Mouse (Mus musculus) embryonic facial prominence, embryonic 12.5 days (tissue): ENCODE results near the gene Pdzrn3. TPM values are rescaled to one million over a fixed set of nuclear protein-coding genes. Genes with fewer than 3 reads are reported as not detected.

Experiments used
- ATAC-seq: fragments of 200-750 bp; cut with Nextera tagmentation; 2 replicates; pipeline ENCODE4 v1.8.0; 2017; ENCODE audit not compliant: insufficient number of reproducible peaks, insufficient read depth, low FRiP score, low TSS enrichment
- H3K27ac ChIP-seq: fragments of 300-500 bp; sonication (generic); 2 replicates; pipeline ENCODE4 v1.5.1; 2016; ENCODE audit warnings: mild to moderate bottlenecking
- H3K27me3 ChIP-seq: fragments of 300-500 bp; sonication (generic); 2 replicates; pipeline ENCODE4 v1.6.1; 2016; ENCODE audit warnings: mild to moderate bottlenecking, moderate library complexity
- H3K36me3 ChIP-seq: fragments of 300-500 bp; sonication (generic); 2 replicates; pipeline ENCODE4 v1.6.1; 2016; ENCODE audit warnings: mild to moderate bottlenecking
- H3K4me1 ChIP-seq: fragments of 300-500 bp; sonication (generic); 2 replicates; pipeline ENCODE4 v1.6.1; 2016
- H3K4me2 ChIP-seq: fragments of 300-500 bp; sonication (generic); replicated peaks from 2 replicates; pipeline ENCODE4 v1.6.1; 2016; ENCODE audit warnings: mild to moderate bottlenecking, moderate library complexity
- H3K4me3 ChIP-seq: fragments of 300-500 bp; sonication (generic); 2 replicates; pipeline ENCODE4 v1.5.1; 2016; ENCODE audit warnings: mild to moderate bottlenecking
- H3K9ac ChIP-seq: fragments of 300-500 bp; sonication (generic); 2 replicates; pipeline ENCODE4 v1.6.1; 2016; ENCODE audit warnings: mild to moderate bottlenecking, moderate library complexity
- H3K9me3 ChIP-seq: fragments of 300-500 bp; sonication (generic); 2 replicates; pipeline ENCODE4 v1.6.1; 2016; ENCODE audit warnings: mild to moderate bottlenecking, moderate library complexity
- WGBS: fragments of 180-500 bp; shearing (Covaris S2); methylation state at CpG from one replicate; pipeline ENCODE4 v1.1.7; 2016; 5-methylcytosine and 5-hydroxymethylcytosine counted together
- polyA plus RNA-seq: library from polyadenylated mRNA; unstranded; fragments of >200 nt; fragmentation: Nextera tagmentation; extraction: Ambion mirVana; gene quantifications from 2 replicates; pipeline ENCODE4 v1.2.1, GENCODE M21; 2016

The Pdzrn3 gene
- polyA plus RNA-seq, 1 experiment from 2014 or later, result 17.3 TPM

DNA sequence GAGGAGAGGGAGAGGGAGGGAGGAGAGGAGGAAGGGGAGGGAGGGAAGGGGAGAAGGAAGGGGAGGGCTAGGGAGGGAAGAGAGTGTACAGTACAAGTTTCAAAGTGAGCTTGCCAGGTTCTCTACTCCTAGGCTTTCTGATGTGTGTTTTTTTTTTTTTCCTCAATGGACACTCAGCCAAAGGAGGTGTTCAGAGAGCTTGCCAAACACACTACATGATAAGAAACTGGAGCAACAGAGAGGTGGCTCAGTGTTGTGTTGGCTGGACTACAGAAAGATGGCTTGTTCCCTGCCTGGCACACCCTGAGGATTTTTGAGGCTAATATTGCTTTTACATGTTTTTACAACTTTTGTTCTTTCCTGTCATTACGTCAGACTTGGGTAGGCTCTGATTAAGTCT, 26.6 kb downstream of the Pdzrn3 start:
- H3K4me3 ChIP-seq, result no peak overlapping the region
- WGBS, result 52% methylated on average over 1 of the region's 1 CpGs
- no peak overlapping the region for H3K4me2 ChIP-seq
- H3K36me3 ChIP-seq, result 0 out of 2 replicates have a peak, but pooled peaks cover 4% of the 10 kb centered on the region
- H3K9me3 ChIP-seq, result no peaks in the 10 kb centered on the region
- H3K27ac ChIP-seq, result no peak overlapping the region
- H3K9ac ChIP-seq, result no peak overlapping the region
- no peaks in the 10 kb centered on the region for H3K27me3 ChIP-seq
- no peak for ATAC-seq
- peaks cover 47% of the 10 kb centered on the region for H3K4me1 ChIP-seq

DNA sequence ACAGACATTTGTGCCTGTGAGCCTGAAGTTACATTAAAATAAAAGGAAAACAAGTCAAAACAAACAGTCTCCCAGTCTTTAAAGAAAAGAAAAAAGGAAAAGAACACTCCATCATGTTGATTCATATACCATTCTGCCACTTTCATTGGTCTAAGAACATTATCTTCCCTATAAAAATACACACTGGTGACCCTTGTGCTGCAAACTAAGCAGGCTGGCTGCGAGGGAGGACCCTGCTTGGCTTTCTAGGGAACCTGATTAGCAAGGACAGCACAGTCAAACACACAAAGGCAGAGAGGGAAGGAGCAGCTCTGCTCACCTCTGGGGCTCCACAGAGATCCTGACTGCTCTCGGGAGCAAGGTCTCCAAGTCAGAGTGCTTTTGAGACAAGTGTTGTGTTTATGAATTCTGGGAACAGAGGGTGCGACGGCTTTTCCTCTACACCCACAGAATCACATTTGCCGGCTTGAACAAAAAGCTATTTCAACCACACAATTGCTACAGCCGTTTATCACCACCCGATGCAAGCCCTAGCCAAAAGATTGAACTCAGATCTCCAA, 27.2 kb downstream of the Pdzrn3 start:
- no peak for ATAC-seq
- Histone ChIP-seq H3K36me3 (0 out of 2 replicates have a peak, but pooled peaks cover 4% of the 10 kb centered on the region), H3K27ac (no peak overlapping the region), H3K4me1 (peaks cover 48% of the 10 kb centered on the region), H3K4me3 (no peak overlapping the region), H3K4me2 (no peak overlapping the region), H3K27me3 (no peaks in the 10 kb centered on the region), H3K9ac (no peak overlapping the region), H3K9me3 (no peaks in the 10 kb centered on the region)
- 57% methylated on average over 7 of the region's 7 CpGs for WGBS

DNA sequence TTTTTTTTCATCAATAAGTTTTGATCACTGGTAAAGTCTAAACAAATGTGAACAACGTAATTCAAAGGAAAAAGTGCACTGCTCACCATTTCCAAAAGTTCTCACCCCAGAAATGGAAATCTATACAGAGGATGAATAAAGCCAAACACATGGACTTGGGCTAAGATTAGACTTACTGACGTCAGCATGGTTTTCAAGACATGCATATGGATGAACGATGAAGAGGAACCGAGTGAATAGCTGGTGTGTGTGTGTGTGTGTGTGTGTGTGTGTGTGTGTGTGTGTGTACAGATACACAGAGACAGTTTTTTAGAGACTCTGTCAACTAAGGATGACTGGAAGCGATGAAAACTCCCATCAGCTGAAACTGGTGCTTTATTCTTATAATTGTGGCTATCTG, 29.2 kb downstream of the Pdzrn3 start:
- Histone ChIP-seq H3K4me1 (peaks cover 46% of the 10 kb centered on the region), H3K36me3 (0 out of 2 replicates have a peak, but pooled peaks cover 4% of the 10 kb centered on the region), H3K4me3 (no peak overlapping the region), H3K4me2 (no peak overlapping the region), H3K9ac (no peak overlapping the region), H3K27ac (no peak overlapping the region), H3K27me3 (no peaks in the 10 kb centered on the region), H3K9me3 (no peaks in the 10 kb centered on the region)
- 77% methylated on average over 5 of the region's 5 CpGs for WGBS
- no peak for ATAC-seq

DNA sequence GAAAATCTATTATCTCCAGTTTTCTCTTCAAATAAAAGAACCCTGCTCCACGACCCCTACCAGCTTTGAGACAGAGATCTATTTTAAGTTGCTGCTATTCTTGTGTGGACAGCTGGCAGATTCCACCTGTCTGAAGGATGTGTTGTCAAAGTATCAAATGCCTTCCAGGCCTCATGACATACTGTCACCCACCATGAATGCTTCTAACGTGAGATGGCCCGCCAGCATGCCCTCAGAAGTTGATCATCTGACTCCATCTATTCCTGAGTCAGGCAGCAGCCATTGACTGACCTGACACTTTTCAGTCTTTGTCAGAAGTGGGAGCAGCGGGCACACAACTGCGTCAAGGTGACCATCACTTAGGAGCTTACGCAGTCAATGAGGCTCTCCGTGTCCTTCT, 37.6 kb downstream of the Pdzrn3 start:
- Histone ChIP-seq H3K4me1 (peaks cover 23% of the 10 kb centered on the region), H3K9ac (no peak overlapping the region), H3K9me3 (no peaks in the 10 kb centered on the region), H3K4me2 (no peak overlapping the region), H3K27me3 (no peaks in the 10 kb centered on the region), H3K36me3 (no peaks in the 10 kb centered on the region; the same call in 1 of the 2 replicates), H3K4me3 (no peak overlapping the region), H3K27ac (no peak overlapping the region)
- ATAC-seq, result no peak
- 84% methylated on average over 7 of the region's 7 CpGs for WGBS

DNA sequence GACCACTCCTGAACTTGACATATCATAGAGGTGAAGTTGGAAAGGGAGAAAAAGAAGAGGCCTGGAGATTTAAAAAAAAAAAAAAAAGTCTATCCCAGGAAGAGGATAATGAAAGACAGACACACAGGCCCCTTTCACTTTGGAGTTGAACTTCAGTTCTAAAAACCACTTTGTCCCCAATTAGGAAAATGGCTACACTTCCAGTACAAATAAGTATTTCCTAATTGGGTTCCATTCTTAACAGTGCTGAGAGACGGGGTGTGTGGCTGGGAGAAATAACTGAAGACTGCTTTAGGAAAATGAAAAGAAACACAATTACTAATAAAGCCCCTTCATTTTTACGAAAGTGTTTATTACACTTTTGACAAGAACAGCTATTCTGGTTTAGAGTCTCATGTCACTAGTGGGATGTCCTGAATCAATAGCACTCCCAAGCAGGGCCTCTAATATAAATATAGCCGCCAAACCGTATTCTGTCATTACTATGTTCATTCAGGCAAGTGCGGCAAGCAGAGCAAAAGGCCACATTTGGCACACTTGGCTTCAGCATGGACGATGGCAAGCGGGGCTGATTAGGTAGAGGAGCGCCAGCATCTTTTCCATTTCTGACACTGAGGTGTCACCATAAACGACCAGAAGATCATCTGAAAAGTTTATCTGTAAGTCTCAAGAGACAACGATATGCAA, 39.7 kb downstream of the Pdzrn3 start:
- WGBS, result 67% methylated on average over 10 of the region's 10 CpGs
- Histone ChIP-seq H3K4me1 (peaks cover 33% of the 10 kb centered on the region), H3K9me3 (no peaks in the 10 kb centered on the region), H3K4me2 (no peak overlapping the region), H3K4me3 (no peak overlapping the region), H3K27ac (no peak overlapping the region), H3K9ac (no peak overlapping the region), H3K27me3 (no peaks in the 10 kb centered on the region), H3K36me3 (no peaks in the 10 kb centered on the region; the same call in 1 of the 2 replicates)
- ATAC-seq, result no peak

DNA sequence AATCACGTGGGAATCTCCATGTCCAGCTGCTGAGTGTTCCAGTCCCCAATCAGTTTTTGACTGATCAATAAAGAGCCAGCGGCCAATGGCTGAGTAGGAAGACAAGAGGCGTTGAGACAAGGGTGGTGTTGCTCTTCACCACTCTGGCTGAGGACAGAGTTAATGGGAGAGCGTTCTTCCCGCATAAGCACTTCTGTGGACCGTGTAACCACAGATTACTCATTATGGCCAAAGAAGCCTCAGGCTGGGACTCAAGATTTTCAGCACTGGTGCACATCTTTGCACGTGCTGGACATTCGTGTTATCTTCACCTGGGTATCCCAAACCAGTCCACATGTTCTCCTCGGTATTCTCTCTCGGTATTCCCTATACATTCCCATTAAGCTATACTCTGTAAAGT, 41.0 kb downstream of the Pdzrn3 start:
- ATAC-seq, result no peak
- WGBS, result 89% methylated on average over 10 of the region's 10 CpGs
- no peak overlapping the region for H3K9ac ChIP-seq

DNA sequence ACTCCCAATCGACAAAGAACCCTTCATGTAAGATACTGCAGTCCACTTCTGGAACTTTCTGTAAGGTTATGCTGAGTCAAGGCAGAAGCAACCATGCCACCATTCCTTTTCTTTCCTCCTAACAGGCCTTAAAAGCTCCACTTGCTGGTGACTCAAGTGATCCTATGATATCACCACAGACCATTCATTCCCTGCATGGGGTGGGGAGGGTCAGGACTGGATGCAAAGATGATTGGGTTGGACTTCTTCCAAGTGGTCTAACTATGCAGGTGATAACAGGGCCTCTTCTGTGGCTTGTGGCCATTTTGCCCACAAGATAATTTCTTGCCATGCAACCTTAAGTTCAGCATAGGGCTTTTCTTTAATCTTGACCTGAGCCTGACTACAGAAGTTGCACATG, 42.0 kb downstream of the Pdzrn3 start:
- Histone ChIP-seq H3K4me1 (peaks cover 45% of the 10 kb centered on the region), H3K4me2 (no peak overlapping the region), H3K27me3 (no peaks in the 10 kb centered on the region), H3K36me3 (no peaks in the 10 kb centered on the region; the same call in 1 of the 2 replicates), H3K9ac (no peak overlapping the region), H3K9me3 (no peaks in the 10 kb centered on the region), H3K27ac (no peak overlapping the region), H3K4me3 (no peak overlapping the region)
- 91% methylated on average over 1 of the region's 1 CpGs for WGBS
- ATAC-seq, result no peak

More for the DNA sequence above, 41.0 kb downstream of the Pdzrn3 start:
- Histone ChIP-seq H3K36me3 (no peaks in the 10 kb centered on the region; the same call in 1 of the 2 replicates), H3K27ac (no peak overlapping the region), H3K4me1 (peaks cover 37% of the 10 kb centered on the region), H3K9me3 (no peaks in the 10 kb centered on the region), H3K27me3 (no peaks in the 10 kb centered on the region), H3K4me2 (no peak overlapping the region), H3K4me3 (no peak overlapping the region)

DNA sequence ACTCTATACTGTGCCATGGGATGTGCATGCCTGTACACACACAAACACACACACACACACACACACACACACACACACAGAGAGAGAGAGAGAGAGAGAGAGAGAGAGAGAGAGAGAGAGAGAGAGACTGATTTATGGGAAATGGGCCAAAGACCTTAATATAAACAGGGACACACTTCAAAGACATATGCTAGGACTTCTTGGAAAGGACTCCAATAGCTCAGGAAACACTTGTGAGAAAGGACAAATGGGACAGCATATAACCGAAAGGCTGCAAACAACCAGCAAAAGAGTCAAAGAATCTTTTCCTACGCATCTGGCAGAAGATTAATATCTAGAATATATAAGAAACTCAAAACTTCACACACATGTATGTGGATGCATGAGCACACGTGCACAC, 43.2 kb downstream of the Pdzrn3 start:
- peaks cover 55% of the 10 kb centered on the region for H3K4me1 ChIP-seq
- ATAC-seq, result no peak

DNA sequence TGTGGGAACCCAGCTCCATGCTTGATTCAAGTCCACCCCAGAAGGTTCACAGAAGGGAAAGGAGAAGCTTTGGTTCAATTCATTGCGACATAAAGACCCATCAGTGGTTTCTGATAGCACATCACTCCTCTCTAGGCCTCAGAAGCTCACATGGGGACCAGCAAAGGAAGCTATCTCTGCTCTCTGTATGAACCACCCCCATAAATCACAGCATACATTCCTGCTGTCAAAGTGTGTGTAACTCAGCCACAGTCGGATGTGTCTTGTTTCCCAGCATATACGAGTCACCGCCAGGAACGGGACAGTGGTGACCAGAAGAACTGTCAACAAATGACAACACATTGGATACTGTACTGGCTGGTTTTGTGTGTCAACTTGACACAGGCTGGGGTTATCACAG, 47.3 kb downstream of the Pdzrn3 start:
- no peaks in the 10 kb centered on the region for H3K27me3 ChIP-seq
- H3K4me3 ChIP-seq, result no peak overlapping the region
- no peak overlapping the region for H3K9ac ChIP-seq
- peaks cover 64% of the 10 kb centered on the region for H3K4me1 ChIP-seq
- no peak for ATAC-seq
- H3K36me3 ChIP-seq, result no peaks in the 10 kb centered on the region
- no peak overlapping the region for H3K27ac ChIP-seq
- no peak overlapping the region for H3K4me2 ChIP-seq
- H3K9me3 ChIP-seq, result no peaks in the 10 kb centered on the region
- 64% methylated on average over 5 of the region's 5 CpGs for WGBS

More for the DNA sequence above, 43.2 kb downstream of the Pdzrn3 start:
- Histone ChIP-seq H3K4me2 (no peak overlapping the region), H3K36me3 (no peaks in the 10 kb centered on the region; the same call in 1 of the 2 replicates), H3K27ac (no peak overlapping the region), H3K9me3 (no peaks in the 10 kb centered on the region), H3K4me3 (no peak overlapping the region), H3K9ac (no peak overlapping the region), H3K27me3 (no peaks in the 10 kb centered on the region)
- 78% methylated on average over 3 of the region's 3 CpGs for WGBS

DNA sequence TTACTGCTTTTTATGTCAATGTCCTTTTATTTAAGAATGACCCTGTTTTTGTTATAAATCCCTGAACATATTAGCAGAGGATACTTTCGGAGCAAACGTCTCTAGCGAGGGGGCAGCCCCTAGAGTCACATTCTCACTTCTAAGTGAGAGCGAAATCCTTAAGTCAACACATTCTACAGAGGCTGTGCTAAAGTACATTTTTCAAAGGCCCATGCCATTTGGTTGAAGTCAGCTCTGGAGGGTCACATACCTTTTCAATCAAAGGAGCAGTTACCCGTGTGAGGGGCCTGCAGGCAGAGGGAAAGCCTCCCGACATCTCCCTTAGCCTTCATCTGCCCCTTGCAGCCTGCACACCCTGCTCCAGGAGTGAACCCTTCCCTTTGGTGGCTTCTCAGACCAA, 48.2 kb downstream of the Pdzrn3 start:
- no peak overlapping the region for H3K4me3 ChIP-seq
- peak overlapping the region; percentile 50; the same call in 1 of the 2 replicates for H3K27ac ChIP-seq
- H3K36me3 ChIP-seq, result no peaks in the 10 kb centered on the region
- H3K9me3 ChIP-seq, result no peaks in the 10 kb centered on the region
- H3K9ac ChIP-seq, result no peak overlapping the region
- ATAC-seq, result peak; percentile 38; the same call in 1 of the 2 replicates
- 27% methylated on average over 6 of the region's 6 CpGs for WGBS
- H3K27me3 ChIP-seq, result no peaks in the 10 kb centered on the region
- H3K4me2 ChIP-seq, result no peak overlapping the region
- peaks cover 58% of the 10 kb centered on the region for H3K4me1 ChIP-seq

DNA sequence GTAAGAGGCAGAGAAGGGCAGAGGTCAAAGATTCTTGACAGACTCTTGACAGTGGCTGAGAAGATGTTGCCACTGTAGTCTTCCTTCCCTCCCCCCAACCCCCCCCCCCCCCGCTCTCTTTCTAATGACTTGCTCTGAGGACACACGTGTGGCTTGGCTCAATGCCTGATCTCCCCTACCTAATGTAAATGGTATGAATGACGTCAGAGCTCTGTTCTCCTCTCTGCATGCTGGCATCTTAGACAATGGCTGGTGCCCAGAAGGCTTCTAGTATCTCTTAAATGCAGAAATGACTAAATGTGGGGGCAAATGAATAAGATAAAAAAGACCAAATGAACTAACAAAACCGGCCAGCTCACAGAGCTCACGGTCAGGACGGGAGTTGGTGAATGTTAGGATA, 49.2 kb downstream of the Pdzrn3 start:
- no peak overlapping the region for H3K4me2 ChIP-seq
- no peak for ATAC-seq
- 64% methylated on average over 6 of the region's 6 CpGs for WGBS
- no peaks in the 10 kb centered on the region for H3K27me3 ChIP-seq
- no peak overlapping the region for H3K4me3 ChIP-seq
- H3K9me3 ChIP-seq, result no peaks in the 10 kb centered on the region
- no peak overlapping the region for H3K9ac ChIP-seq
- H3K4me1 ChIP-seq, result peaks cover 48% of the 10 kb centered on the region
- H3K36me3 ChIP-seq, result no peaks in the 10 kb centered on the region
- H3K27ac ChIP-seq, result no peak overlapping the region

DNA sequence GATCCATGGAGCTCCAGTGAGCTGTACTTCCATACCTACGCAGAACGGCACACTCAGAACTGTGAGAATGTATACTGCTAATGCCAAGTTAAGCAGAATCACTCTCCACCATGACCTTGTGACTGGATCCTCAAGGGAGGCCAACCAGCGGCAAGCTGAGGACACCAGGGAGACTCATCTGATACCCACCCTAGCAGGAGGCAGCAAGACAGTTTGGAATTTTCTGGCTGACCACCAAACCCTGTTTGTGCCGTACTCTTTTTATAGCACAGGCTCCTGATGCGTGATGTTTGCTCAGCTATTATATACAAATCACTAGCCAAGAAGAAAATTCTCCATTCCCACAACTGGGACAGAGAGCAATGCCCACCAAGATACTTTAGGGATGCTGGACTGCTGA, 50.0 kb downstream of the Pdzrn3 start:
- WGBS, result 92% methylated on average over 5 of the region's 5 CpGs
- no peak for ATAC-seq
- Histone ChIP-seq H3K27me3 (no peaks in the 10 kb centered on the region), H3K36me3 (no peaks in the 10 kb centered on the region), H3K9ac (no peak overlapping the region), H3K4me2 (no peak overlapping the region), H3K9me3 (no peaks in the 10 kb centered on the region), H3K4me3 (no peak overlapping the region), H3K27ac (no peak overlapping the region), H3K4me1 (peaks cover 42% of the 10 kb centered on the region)
